Mouse (Mus musculus) kidney, embryonic 16.5 days (tissue): ENCODE measurements around the gene Cacng3. TPM values are rescaled to one million over a fixed set of nuclear protein-coding genes. Genes with fewer than 3 reads are reported as not detected.

Experiments
- ATAC-seq: fragments of 200-750 bp; cut with Nextera tagmentation; 2 replicates; pipeline ENCODE4 v1.8.0; 2017; ENCODE audit warnings: moderate TSS enrichment; ENCODE audit not compliant: low FRiP score, low TSS enrichment
- H3K27ac ChIP-seq: fragments of 300-500 bp; sonication (generic); 2 replicates; pipeline ENCODE4 v1.5.1; 2014; ENCODE audit warnings: low read length
- H3K27me3 ChIP-seq: fragments of 300-500 bp; sonication (generic); 2 replicates; pipeline ENCODE4 v1.6.1; 2014; ENCODE audit warnings: low read length, control low read depth, mixed read lengths; ENCODE audit not compliant: insufficient read depth
- H3K36me3 ChIP-seq: fragments of 300-500 bp; sonication (generic); 2 replicates; pipeline ENCODE4 v1.6.1; 2014; ENCODE audit warnings: low read length, control low read depth, mixed read lengths; ENCODE audit not compliant: insufficient read depth
- H3K4me1 ChIP-seq: fragments of 300-500 bp; sonication (generic); 2 replicates; pipeline ENCODE4 v1.6.1; 2014; ENCODE audit warnings: low read length, control low read depth, mixed read lengths; ENCODE audit not compliant: insufficient read depth
- H3K4me2 ChIP-seq: fragments of 300-500 bp; sonication (generic); replicated peaks from 2 replicates; pipeline ENCODE4 v1.6.1; 2014; ENCODE audit warnings: low read depth, low read length
- H3K4me3 ChIP-seq: fragments of 300-500 bp; sonication (generic); 2 replicates; pipeline ENCODE4 v1.5.1; 2014; ENCODE audit warnings: mild to moderate bottlenecking, low read length
- H3K9ac ChIP-seq: fragments of 300-500 bp; sonication (generic); replicated peaks from 2 replicates; pipeline ENCODE4 v1.6.1; 2014; ENCODE audit warnings: low read length
- H3K9me3 ChIP-seq: fragments of 300-500 bp; sonication (generic); 2 replicates; pipeline ENCODE4 v1.6.1; 2016; ENCODE audit warnings: low read length, control low read depth
- WGBS: fragments of 180-500 bp; shearing (Covaris S2); extraction: QIAGEN DNeasy Blood & Tissue Kit; methylation state at CpG from one replicate; pipeline ENCODE4 v1.1.7; 2014; 5-methylcytosine and 5-hydroxymethylcytosine counted together
- polyA plus RNA-seq: library from polyadenylated mRNA; unstranded; fragments of >200 nt; fragmentation: Nextera tagmentation; extraction: Ambion mirVana; gene quantifications from 2 replicates; pipeline ENCODE4 v1.2.1, GENCODE M21; 2015

Cacng3 gene
- polyA plus RNA-seq, 1 experiment from 2014 or later: 0.35 TPM

- Histone ChIP-seq H3K4me1 (no peaks in the 10 kb centered on the region), H3K4me2 (no peak overlapping the region), H3K27ac (no peak overlapping the region), H3K36me3 (no peaks in the 10 kb centered on the region), H3K9me3 (no peaks in the 10 kb centered on the region), H3K4me3 (no peak overlapping the region), H3K27me3 (no peaks in the 10 kb centered on the region), H3K9ac (no peak overlapping the region)
- ATAC-seq: no peak
- 79% methylated on average over 3 of the region's 3 CpGs for WGBS
Observed at GRCm38 (mm10) chr7:122652523-122652922, 17.8 kb upstream of the Cacng3 start.

GRCm38 (mm10) chr7:122656671-122657070 is 13.6 kb upstream of the Cacng3 start:
- Histone ChIP-seq H3K27me3 (no peaks in the 10 kb centered on the region), H3K9me3 (no peaks in the 10 kb centered on the region), H3K4me2 (no peak overlapping the region), H3K27ac (no peak overlapping the region), H3K9ac (no peak overlapping the region), H3K4me3 (no peak overlapping the region), H3K4me1 (no peaks in the 10 kb centered on the region), H3K36me3 (no peaks in the 10 kb centered on the region)
- WGBS: 89% methylated on average over 3 of the region's 3 CpGs
- ATAC-seq: no peak

GRCm38 (mm10) chr7:122657423-122658126 is 12.7 kb upstream of the Cacng3 start:
- ATAC-seq: no peak
- Histone ChIP-seq H3K27me3 (no peaks in the 10 kb centered on the region), H3K27ac (no peak overlapping the region), H3K9ac (no peak overlapping the region), H3K36me3 (no peaks in the 10 kb centered on the region), H3K4me3 (no peak overlapping the region), H3K4me2 (no peak overlapping the region), H3K9me3 (no peaks in the 10 kb centered on the region), H3K4me1 (no peaks in the 10 kb centered on the region)
- WGBS: 92% methylated on average over 5 of the region's 5 CpGs

DNA sequence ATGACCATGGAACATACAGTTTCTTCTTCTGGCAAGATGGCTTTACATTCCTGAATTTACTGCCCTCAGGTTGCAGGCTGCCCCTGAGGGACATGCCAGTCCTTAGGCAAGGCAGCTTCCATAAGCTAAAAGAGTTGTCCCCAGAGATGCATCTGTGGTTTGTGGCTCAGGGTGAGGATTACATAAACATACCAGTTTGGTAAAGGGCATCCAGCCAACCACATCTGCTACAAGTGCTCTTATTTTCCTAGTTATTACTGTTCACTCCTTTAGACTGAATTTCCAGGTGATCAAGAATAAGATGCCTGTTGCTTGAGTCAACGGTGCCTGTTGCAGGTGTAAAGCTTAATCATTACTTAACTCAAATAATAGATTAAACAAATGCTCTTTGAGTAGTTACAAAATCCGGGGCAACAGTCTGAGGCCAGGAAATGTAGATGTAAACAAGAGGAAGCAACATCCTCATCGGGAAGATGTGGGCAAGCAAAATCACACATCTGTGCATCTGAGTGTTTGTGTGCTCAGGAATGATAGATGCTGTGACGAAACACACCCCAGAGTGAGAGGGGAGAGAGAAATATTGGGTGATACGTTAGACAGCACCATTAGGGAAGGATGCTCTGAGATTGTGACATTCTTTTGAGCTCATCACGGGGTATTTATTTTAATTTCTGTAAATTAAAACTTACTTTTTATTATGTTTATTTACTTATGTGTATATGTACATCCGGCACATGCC is 4.8 kb upstream of the Cacng3 start:
- 65% methylated on average over 7 of the region's 7 CpGs for WGBS
- ATAC-seq: no peak
- H3K4me1 ChIP-seq: no peaks in the 10 kb centered on the region

GRCm38 (mm10) chr7:122667903-122668302 is 2.4 kb upstream of the Cacng3 start:
- no peak overlapping the region for H3K27ac ChIP-seq
- H3K4me2 ChIP-seq: no peak overlapping the region
- 30% methylated on average over 5 of the region's 5 CpGs for WGBS
- H3K4me1 ChIP-seq: no peaks in the 10 kb centered on the region
- no peak for ATAC-seq
- no peak overlapping the region for H3K4me3 ChIP-seq
- H3K36me3 ChIP-seq: no peaks in the 10 kb centered on the region
- no peaks in the 10 kb centered on the region for H3K9me3 ChIP-seq
- no peak overlapping the region for H3K9ac ChIP-seq
- peaks cover 17% of the 10 kb centered on the region for H3K27me3 ChIP-seq

More for the DNA sequence above, 4.8 kb upstream of the Cacng3 start:
- Histone ChIP-seq H3K36me3 (no peaks in the 10 kb centered on the region), H3K9ac (no peak overlapping the region), H3K4me2 (no peak overlapping the region), H3K9me3 (no peaks in the 10 kb centered on the region), H3K4me3 (no peak overlapping the region), H3K27ac (no peak overlapping the region), H3K27me3 (no peaks in the 10 kb centered on the region)

GRCm38 (mm10) chr7:122670873-122671641 is 765 bp downstream of the Cacng3 start:
- Histone ChIP-seq H3K4me3 (no peak overlapping the region), H3K4me2 (peak overlapping the region; percentile 28), H3K27me3 (peaks cover 19% of the 10 kb centered on the region), H3K9ac (no peak overlapping the region), H3K36me3 (no peaks in the 10 kb centered on the region), H3K9me3 (no peaks in the 10 kb centered on the region), H3K4me1 (no peaks in the 10 kb centered on the region), H3K27ac (no peak overlapping the region)
- WGBS: 10% methylated on average over 44 of the region's 45 CpGs
- peak; percentile 97 for ATAC-seq

DNA sequence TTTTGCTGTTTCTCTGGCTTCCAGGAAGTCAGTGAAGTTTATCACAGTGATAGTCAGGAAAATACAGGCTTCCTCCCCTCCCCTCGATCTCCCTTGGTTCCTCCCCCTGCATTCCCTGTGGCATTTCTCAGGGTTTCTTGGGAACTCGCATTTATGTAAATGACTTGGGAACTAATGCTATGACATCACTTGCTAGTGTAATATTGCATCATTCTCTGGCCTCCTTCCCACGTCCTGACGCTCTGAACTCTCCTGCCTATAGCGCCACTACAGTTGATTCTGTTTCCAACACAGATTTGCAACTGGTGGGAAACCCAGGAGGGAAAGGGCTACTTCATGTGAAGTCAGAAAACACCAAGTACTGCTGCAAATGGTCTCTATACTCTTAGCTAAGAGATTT is 2.7 kb downstream of the Cacng3 start:
- Histone ChIP-seq H3K4me3 (no peak overlapping the region), H3K4me1 (no peaks in the 10 kb centered on the region), H3K36me3 (no peaks in the 10 kb centered on the region), H3K4me2 (no peak overlapping the region), H3K27me3 (peaks cover 19% of the 10 kb centered on the region), H3K27ac (no peak overlapping the region), H3K9ac (no peak overlapping the region), H3K9me3 (no peaks in the 10 kb centered on the region)
- ATAC-seq: no peak
- whole genome bisulfite sequencing: 48% methylated on average over 5 of the region's 5 CpGs

GRCm38 (mm10) chr7:122675207-122675606 is 4.9 kb downstream of the Cacng3 start:
- no peak overlapping the region for H3K4me3 ChIP-seq
- no peak for ATAC-seq
- H3K9ac ChIP-seq: no peak overlapping the region
- no peaks in the 10 kb centered on the region for H3K4me1 ChIP-seq
- H3K27ac ChIP-seq: no peak overlapping the region
- 86% methylated on average over 7 of the region's 7 CpGs for WGBS
- H3K4me2 ChIP-seq: no peak overlapping the region
- H3K27me3 ChIP-seq: peaks cover 19% of the 10 kb centered on the region
- H3K9me3 ChIP-seq: no peaks in the 10 kb centered on the region
- H3K36me3 ChIP-seq: no peaks in the 10 kb centered on the region

DNA sequence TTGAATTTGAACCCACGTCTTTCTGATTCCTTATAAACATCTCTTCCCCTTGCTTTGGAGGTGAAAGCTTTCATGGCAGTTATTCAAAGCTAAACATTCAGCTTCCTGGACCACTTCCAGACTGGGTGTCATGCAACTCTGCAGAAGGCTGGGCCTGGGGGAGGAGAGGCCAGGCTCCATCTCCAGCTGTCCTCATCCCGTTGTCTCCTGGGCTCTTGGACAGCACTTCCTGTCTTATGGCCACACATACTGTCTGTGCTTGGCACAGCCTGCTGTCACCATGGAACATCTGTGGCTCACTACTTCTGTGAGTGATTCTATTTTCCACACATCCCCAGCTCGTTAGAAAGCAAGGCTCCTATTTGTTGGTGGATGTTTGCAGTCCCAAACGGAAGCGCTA is 31.5 kb downstream of the Cacng3 start:
- 71% methylated on average over 5 of the region's 5 CpGs for WGBS
- ATAC-seq: no peak
- H3K4me2 ChIP-seq: no peak overlapping the region

More for the DNA sequence above, 31.5 kb downstream of the Cacng3 start:
- no peaks in the 10 kb centered on the region for H3K36me3 ChIP-seq
- no peak overlapping the region for H3K9ac ChIP-seq
- H3K4me3 ChIP-seq: no peak overlapping the region
- no peak overlapping the region for H3K27ac ChIP-seq
- no peaks in the 10 kb centered on the region for H3K4me1 ChIP-seq
- no peaks in the 10 kb centered on the region for H3K27me3 ChIP-seq
- no peaks in the 10 kb centered on the region for H3K9me3 ChIP-seq
